Comparison of ENCODE assay signal across 10 mouse cellular contexts in the genomic region with DNA sequence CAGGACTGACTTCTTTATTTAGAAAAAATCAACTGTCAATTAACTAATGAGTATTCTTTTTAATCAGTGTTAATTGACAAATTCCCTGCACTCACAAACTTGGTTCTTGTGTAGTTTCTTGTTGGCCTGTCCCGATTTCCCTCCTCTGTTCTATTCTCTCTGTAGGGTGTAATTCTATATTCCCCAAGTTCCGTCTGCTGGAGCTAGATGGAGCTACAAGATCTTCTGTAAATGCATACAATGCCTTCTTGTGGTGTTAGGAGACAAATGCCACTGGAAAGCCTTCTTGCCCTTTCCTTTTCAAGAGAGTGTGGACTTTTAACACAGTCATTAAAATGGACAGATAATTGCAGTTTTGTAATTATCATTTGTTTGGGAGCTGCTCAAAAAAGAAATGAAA.
DNase-seq lines count a peak whose midpoint lies in the region; ATAC-seq and TF ChIP-seq lines count a peak whose summit lies in the region.
"Had no signal": no experiment of that assay in that cellular context is flagged by ENCODE, and none has a peak within 500 bp of the region (broad histone marks: within the 10 kb centered on the region; RNA-seq: fewer than 3 reads in every experiment).

No protein-coding gene starts in this region.

- no peaks in the 10 kb centered on the region for H3K36me3 ChIP-seq in forebrain, postnatal 0 days (ENCODE audit: insufficient read depth)
- no peaks in the 10 kb centered on the region for H3K36me3 ChIP-seq in forebrain, embryonic 11.5 days (ENCODE audit: control insufficient read depth, insufficient read depth, low read length)
- H3K36me3 ChIP-seq: stomach, embryonic 15.5 days had no signal

- no peaks in the 10 kb centered on the region for H3K9me3 ChIP-seq in forebrain, postnatal 0 days (ENCODE audit: low read length)
- H3K9me3 ChIP-seq in forebrain, embryonic 11.5 days (ENCODE audit: control insufficient read depth, low read length) = no peaks in the 10 kb centered on the region
- H3K9me3 ChIP-seq: megakaryocyte, embryonic 14.5 days; stomach, embryonic 15.5 days had no signal

- 8% methylated on average over 2 of the region's 2 CpGs for WGBS in forebrain, postnatal 0 days
- 17% methylated on average over 2 of the region's 2 CpGs for WGBS in forebrain, embryonic 11.5 days

- peak; percentile 69; the same call in 1 of the 2 replicates for ATAC-seq in forebrain, postnatal 0 days
- no peak for ATAC-seq in forebrain, embryonic 11.5 days (replicated peaks; ENCODE audit: low FRiP score)

- no peak overlapping the region for H3K27ac ChIP-seq in forebrain, postnatal 0 days (ENCODE audit: low read depth, low read length)
- no peak overlapping the region for H3K27ac ChIP-seq in forebrain, embryonic 11.5 days (ENCODE audit: low read depth, low read length)
- H3K27ac ChIP-seq: stomach, embryonic 15.5 days had no signal

- no peak overlapping the region for H3K9ac ChIP-seq in forebrain, postnatal 0 days
- H3K9ac ChIP-seq in forebrain, embryonic 11.5 days (ENCODE audit: low read length) = no peak overlapping the region
- H3K9ac ChIP-seq: stomach, embryonic 15.5 days had no signal

- peak; percentile 88 for TF ChIP-seq CTCF in forebrain, postnatal 0 days (IDR thresholded peaks at IDR 0.05; ENCODE audit: low read depth)

- no peak overlapping the region for H3K4me3 ChIP-seq in forebrain, postnatal 0 days (ENCODE audit: low read depth, low read length)
- no peak overlapping the region for H3K4me3 ChIP-seq in forebrain, embryonic 11.5 days (ENCODE audit: low read depth, low read length)
- H3K4me3 ChIP-seq: megakaryocyte, embryonic 14.5 days; stomach, embryonic 15.5 days had no signal

- no peaks in the 10 kb centered on the region for H3K4me1 ChIP-seq in forebrain, postnatal 0 days (ENCODE audit: insufficient read depth)
- 0 out of 2 replicates have a peak, but pooled peaks cover 3% of the 10 kb centered on the region for H3K4me1 ChIP-seq in forebrain, embryonic 11.5 days (replicated peaks; ENCODE audit: control insufficient read depth, insufficient read depth, low read length)
- H3K4me1 ChIP-seq: stomach, embryonic 15.5 days had no signal

- H3K27me3 ChIP-seq in forebrain, postnatal 0 days (ENCODE audit: insufficient read depth, low read length) = no peaks in the 10 kb centered on the region
- no peaks in the 10 kb centered on the region for H3K27me3 ChIP-seq in forebrain, embryonic 11.5 days (ENCODE audit: control insufficient read depth, insufficient read depth, low read length)
- H3K27me3 ChIP-seq: megakaryocyte, embryonic 14.5 days; stomach, embryonic 15.5 days had no signal

- peak; percentile 66 for DNase-seq in forebrain, postnatal 0 days
- no peak for DNase-seq in forebrain, embryonic 11.5 days (ENCODE audit: low spot score)
- peak; percentile 24 for DNase-seq in left cerebral cortex, adult 11 months (ENCODE audit: low spot score)
- DNase-seq in left cerebral cortex, adult 8-10 months (ENCODE audit: low spot score in 2 of 2) = no peak
- DNase-seq in brain, adult 2 months (ENCODE audit: low read depth, low spot score) = peak; percentile 77
- peak; percentile 7 for DNase-seq in lung, postnatal 14 days
- DNase-seq in gastrocnemius, adult 8-10 months (ENCODE audit: low spot score in 2 of 2) = no peak
- DNase-seq in spleen, postnatal 10 days (ENCODE audit: low spot score in 2 of 2) = no peak

- no peak overlapping the region for H3K4me2 ChIP-seq in forebrain, postnatal 0 days (ENCODE audit: low read depth)
- no peak overlapping the region for H3K4me2 ChIP-seq in forebrain, embryonic 11.5 days (ENCODE audit: low read depth, low read length, severe bottlenecking)
- H3K4me2 ChIP-seq: stomach, embryonic 15.5 days had no signal

Comparison
In these comparisons a context has a peak if more than half of its experiments do, and no peak if none do; other contexts are left out.
1. DNase-seq: peak in forebrain, postnatal 0 days (single experiment), left cerebral cortex, adult 11 months (single experiment), brain, adult 2 months (single experiment) and lung, postnatal 14 days (single experiment); none in forebrain, embryonic 11.5 days (single experiment), left cerebral cortex, adult 8-10 months (0 of 2), gastrocnemius, adult 8-10 months (0 of 2) and spleen, postnatal 10 days (0 of 2).